Comparison of ENCODE assay signal across 8 mouse cellular contexts in the genomic region with DNA sequence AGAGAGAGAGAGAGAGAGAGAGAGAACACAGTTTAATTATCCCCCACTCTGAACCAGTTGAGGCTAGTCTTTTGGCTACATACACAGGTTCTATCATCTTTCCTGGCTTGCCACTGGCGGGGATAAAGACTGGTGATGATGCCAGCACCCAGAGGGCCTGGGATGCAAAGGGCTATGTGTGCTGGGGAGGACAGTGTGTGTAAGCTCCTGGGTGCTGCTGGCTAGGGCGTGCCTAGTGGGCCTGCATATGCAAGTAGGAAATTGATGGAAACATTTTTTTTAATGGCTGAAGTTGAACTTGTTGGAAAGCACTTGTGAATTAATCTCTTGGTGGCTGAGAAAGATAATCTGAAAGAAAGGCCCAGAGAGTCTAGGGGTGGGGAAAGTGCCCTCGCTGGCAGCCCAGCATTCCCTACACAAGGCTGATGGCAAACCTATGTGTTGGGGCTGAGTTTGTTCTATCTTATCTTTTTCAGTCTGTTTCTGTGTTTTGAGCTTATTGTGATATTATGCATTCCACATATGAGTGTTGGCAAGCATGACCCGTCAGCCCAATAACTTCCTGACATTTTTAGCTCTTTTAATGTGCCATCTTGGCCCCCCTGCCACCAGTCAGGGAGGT. TPM values are rescaled to one million over a fixed set of nuclear protein-coding genes. Genes with fewer than 3 reads are reported as not detected.
DNase-seq lines count a peak whose midpoint lies in the region; ATAC-seq lines count a peak whose summit lies in the region.

No protein-coding gene starts in this region.

- no peaks in the 10 kb centered on the region for H3K9me3 ChIP-seq in kidney, embryonic 16.5 days (ENCODE audit: low read length)
- no peaks in the 10 kb centered on the region for H3K9me3 ChIP-seq in embryonic facial prominence, embryonic 15.5 days (replicated peaks)
- no peaks in the 10 kb centered on the region for H3K9me3 ChIP-seq in hindbrain, embryonic 12.5 days (replicated peaks)

- H3K9ac ChIP-seq in kidney, embryonic 16.5 days (replicated peaks; ENCODE audit: low read length): no peak overlapping the region
- H3K9ac ChIP-seq in embryonic facial prominence, embryonic 15.5 days: no peak overlapping the region
- peak overlapping the region; percentile 13 for H3K9ac ChIP-seq in hindbrain, embryonic 12.5 days

- ATAC-seq in kidney, embryonic 16.5 days (ENCODE audit: low FRiP score, low TSS enrichment): 0 out of 2 replicates have a peak, but pooled peaks have one; percentile 55
- ATAC-seq in embryonic facial prominence, embryonic 15.5 days (ENCODE audit: insufficient number of reproducible peaks, low FRiP score, low TSS enrichment, low read depth): peak; percentile 79; the same call in 1 of the 2 replicates
- peak; percentile 39 for ATAC-seq in hindbrain, embryonic 12.5 days (ENCODE audit: low FRiP score)
- ATAC-seq in megakaryocyte progenitor cell, adult 5-6 weeks (replicated peaks; ENCODE audit: poor library complexity): peak; percentile 59

- peaks cover 37% of the 10 kb centered on the region for H3K27me3 ChIP-seq in kidney, embryonic 16.5 days (ENCODE audit: insufficient read depth, low read length)
- H3K27me3 ChIP-seq in embryonic facial prominence, embryonic 15.5 days: no peaks in the 10 kb centered on the region
- no peaks in the 10 kb centered on the region for H3K27me3 ChIP-seq in hindbrain, embryonic 12.5 days

- DNase-seq in kidney, postnatal 14 days: no peak
- DNase-seq in cerebellum, adult 11 months: no peak
- DNase-seq in ovary, postnatal 36 days (ENCODE audit: low spot score): no peak
- DNase-seq in right cerebral cortex, postnatal 14 days: no peak

- H3K4me1 ChIP-seq in kidney, embryonic 16.5 days (ENCODE audit: insufficient read depth, low read length): 0 out of 2 replicates have a peak, but pooled peaks cover 4% of the 10 kb centered on the region
- peaks cover 60% of the 10 kb centered on the region for H3K4me1 ChIP-seq in embryonic facial prominence, embryonic 15.5 days
- H3K4me1 ChIP-seq in hindbrain, embryonic 12.5 days: peaks cover 84% of the 10 kb centered on the region

- H3K4me2 ChIP-seq in kidney, embryonic 16.5 days (replicated peaks; ENCODE audit: low read depth, low read length): no peak overlapping the region
- H3K4me2 ChIP-seq in embryonic facial prominence, embryonic 15.5 days (replicated peaks): no peak overlapping the region
- peak overlapping the region; percentile 31; the same call in 1 of the 2 replicates for H3K4me2 ChIP-seq in hindbrain, embryonic 12.5 days (replicated peaks)

- 76% methylated on average over 4 of the region's 4 CpGs for WGBS in kidney, embryonic 16.5 days
- WGBS in embryonic facial prominence, embryonic 15.5 days: 53% methylated on average over 4 of the region's 4 CpGs
- WGBS in hindbrain, embryonic 12.5 days: 62% methylated on average over 4 of the region's 4 CpGs

- H3K27ac ChIP-seq in kidney, embryonic 16.5 days (ENCODE audit: low read length): no peak overlapping the region
- H3K27ac ChIP-seq in embryonic facial prominence, embryonic 15.5 days (replicated peaks): peak overlapping the region; percentile 13; the same call in 1 of the 2 replicates
- peak overlapping the region; percentile 70 for H3K27ac ChIP-seq in hindbrain, embryonic 12.5 days

- H3K36me3 ChIP-seq in kidney, embryonic 16.5 days (ENCODE audit: insufficient read depth, low read length): no peaks in the 10 kb centered on the region
- H3K36me3 ChIP-seq in embryonic facial prominence, embryonic 15.5 days: no peaks in the 10 kb centered on the region
- no peaks in the 10 kb centered on the region for H3K36me3 ChIP-seq in hindbrain, embryonic 12.5 days

- no peak overlapping the region for H3K4me3 ChIP-seq in kidney, embryonic 16.5 days (ENCODE audit: low read length)
- no peak overlapping the region for H3K4me3 ChIP-seq in embryonic facial prominence, embryonic 15.5 days (replicated peaks)
- H3K4me3 ChIP-seq in hindbrain, embryonic 12.5 days: no peak overlapping the region

RNA-seq across cellular contexts. Expression of gene Bcl11a, which starts 22.7 kb away (rescaled TPM):
- polyA plus RNA-seq in kidney, embryonic 16.5 days (2015; fragmentation: Nextera tagmentation; extraction: Ambion mirVana): 2.8 and 3.1 TPM in 2 replicates
- 41.7 and 43.0 TPM in 2 replicates for polyA plus RNA-seq in embryonic facial prominence, embryonic 15.5 days (2015; fragmentation: Nextera tagmentation; extraction: Ambion mirVana)
- 89.1 and 94.8 TPM in 2 replicates for polyA plus RNA-seq in hindbrain, embryonic 12.5 days (2016; fragmentation: Nextera tagmentation; extraction: Ambion mirVana)
- total RNA-seq in megakaryocyte progenitor cell, adult 5-6 weeks (2015): 42.8 and 70.9 TPM in 2 replicates
- total RNA-seq in megakaryocyte progenitor cell, adult 5-6 weeks (2017): 24.3 and 29.1 TPM in 2 replicates

RNA-seq across cellular contexts. Expression of gene A830031A19Rik, which starts 25.7 kb away (rescaled TPM):
- polyA plus RNA-seq in kidney, embryonic 16.5 days (2015; fragmentation: Nextera tagmentation; extraction: Ambion mirVana): not detected in 2 replicates
- polyA plus RNA-seq in embryonic facial prominence, embryonic 15.5 days (2015; fragmentation: Nextera tagmentation; extraction: Ambion mirVana): not detected in 2 replicates
- not detected in 2 replicates for polyA plus RNA-seq in hindbrain, embryonic 12.5 days (2016; fragmentation: Nextera tagmentation; extraction: Ambion mirVana)
- total RNA-seq in megakaryocyte progenitor cell, adult 5-6 weeks (2015): not detected in 2 replicates
- not detected in 2 replicates for total RNA-seq in megakaryocyte progenitor cell, adult 5-6 weeks (2017)

Comparison
In these comparisons a context has a peak if more than half of its experiments do, and no peak if none do; other contexts are left out.
1. RNA of gene Bcl11a, which starts 22.7 kb away (polyA plus RNA-seq): 89.1 to 94.8 TPM in hindbrain, embryonic 12.5 days and 41.7 to 43.0 TPM in embryonic facial prominence, embryonic 15.5 days; 2.8 to 3.1 TPM in kidney, embryonic 16.5 days; every median in the first group is over 10 times any median in the second.
2. Peak in every context shown above with its lines, with median percentiles within 50 percentile points of each other: ATAC-seq.